ENCODE assay signal across 8 mouse cellular contexts in the genomic region with DNA sequence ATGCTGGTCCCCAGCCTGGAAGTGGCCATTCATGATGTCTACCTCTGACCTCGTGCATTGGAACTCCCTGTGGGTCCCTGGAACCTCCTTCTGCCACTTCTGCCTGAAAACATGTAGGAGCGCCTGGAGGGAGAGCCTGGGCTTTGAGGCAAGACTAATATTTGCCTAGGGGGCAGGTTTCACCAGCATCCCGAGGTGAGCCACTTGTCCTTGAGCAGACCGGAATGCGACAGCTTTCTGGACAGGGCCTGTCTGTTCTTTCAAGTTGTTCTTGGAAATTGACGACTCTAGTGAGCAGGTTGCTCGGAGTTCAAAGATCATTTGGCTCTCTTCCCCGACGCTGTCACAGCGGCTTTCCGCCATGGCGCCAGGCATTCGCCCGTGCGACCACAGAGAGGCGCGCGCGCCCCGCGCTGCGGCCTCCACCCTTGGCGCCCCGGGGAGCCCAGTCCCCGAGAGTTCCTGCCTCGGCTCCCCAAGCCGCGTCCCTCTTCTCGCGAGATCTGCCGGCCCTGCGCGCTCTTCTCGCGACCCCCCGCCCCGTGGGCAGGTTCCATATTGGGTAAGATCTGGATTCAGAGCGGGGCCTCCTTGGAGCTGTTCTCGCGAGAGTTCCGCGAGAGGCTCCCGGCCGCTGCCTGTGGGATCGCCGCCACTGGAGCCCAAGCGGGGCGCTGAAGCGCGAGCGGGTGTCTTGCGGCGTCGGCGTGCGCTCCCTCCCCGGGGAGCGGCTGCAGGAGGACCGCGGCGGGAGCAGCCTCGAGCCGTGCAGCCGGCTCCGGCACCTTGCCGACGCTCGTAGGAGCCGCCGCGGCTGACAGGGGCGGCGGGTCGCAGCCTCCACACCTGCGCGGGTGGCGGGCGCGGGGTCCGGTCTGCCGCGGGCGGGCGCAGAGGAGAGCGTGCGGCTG. TPM values are rescaled to one million over a fixed set of nuclear protein-coding genes. Genes with fewer than 3 reads are reported as not detected.
DNase-seq lines count a peak whose midpoint lies in the region; ATAC-seq and TF ChIP-seq lines count a peak whose summit lies in the region.

A gene (plus strand): TSS at position 554 of the 911 bp plus-strand sequence.

- peak; percentile 96 for ATAC-seq in embryonic facial prominence, embryonic 14.5 days (ENCODE audit: low read depth)
- ATAC-seq in limb, embryonic 14.5 days (ENCODE audit: low FRiP score, low read depth): peak; percentile 93
- peak; percentile 97 for ATAC-seq in midbrain, postnatal 0 days (ENCODE audit: low FRiP score)

- H3K4me1 ChIP-seq in embryonic facial prominence, embryonic 14.5 days (ENCODE audit: control insufficient read depth, insufficient read depth, low read length): peaks cover 19% of the 10 kb centered on the region
- H3K4me1 ChIP-seq in limb, embryonic 14.5 days (ENCODE audit: control insufficient read depth, insufficient read depth, low read length): peaks cover 17% of the 10 kb centered on the region
- H3K4me1 ChIP-seq in midbrain, postnatal 0 days (ENCODE audit: insufficient read depth, low read length): peaks cover 8% of the 10 kb centered on the region; the same call in 1 of the 2 replicates

- H3K4me2 ChIP-seq in embryonic facial prominence, embryonic 14.5 days (ENCODE audit: low read depth, low read length): peak within 1 kb of the TSS; percentile 75
- H3K4me2 ChIP-seq in limb, embryonic 14.5 days (replicated peaks; ENCODE audit: low read depth, low read length, severe bottlenecking): peak within 1 kb of the TSS; percentile 77
- peak within 1 kb of the TSS; percentile 67 for H3K4me2 ChIP-seq in midbrain, postnatal 0 days (ENCODE audit: low read depth, low read length, poor library complexity, severe bottlenecking)

- peak; percentile 99 for DNase-seq in 3T3-L1 (ENCODE audit: low read depth, low spot score)
- DNase-seq in adrenal gland, postnatal 4 days (ENCODE audit: low spot score in 2 of 2): peak; percentile 98 to 99
- DNase-seq in embryonic facial prominence, embryonic 14.5 days (ENCODE audit: low spot score): peak; percentile 99
- peak; percentile 99 for DNase-seq in heart, adult 8-10 months (ENCODE audit: low spot score)
- peak; percentile 100 for DNase-seq in kidney, adult 9 months
- DNase-seq in limb, embryonic 14.5 days (ENCODE audit: low spot score): peak; percentile 98
- DNase-seq in midbrain, postnatal 0 days (ENCODE audit: low spot score): peak; percentile 99
- DNase-seq in spleen, postnatal 14 days (ENCODE audit: low spot score in 2 of 2): peak; percentile 99

- H3K36me3 ChIP-seq in embryonic facial prominence, embryonic 14.5 days (ENCODE audit: control insufficient read depth, insufficient read depth, low read length): no peaks in the 10 kb centered on the region
- H3K36me3 ChIP-seq in limb, embryonic 14.5 days (ENCODE audit: control insufficient read depth, insufficient read depth, low read length): no peaks in the 10 kb centered on the region
- no peaks in the 10 kb centered on the region for H3K36me3 ChIP-seq in midbrain, postnatal 0 days (ENCODE audit: insufficient read depth, low read length)

- peaks cover 10% of the 10 kb centered on the region; the same call in 1 of the 2 replicates for H3K27me3 ChIP-seq in embryonic facial prominence, embryonic 14.5 days (replicated peaks; ENCODE audit: control insufficient read depth, insufficient read depth, low read length)
- 0 out of 2 replicates have a peak, but pooled peaks cover 3% of the 10 kb centered on the region for H3K27me3 ChIP-seq in limb, embryonic 14.5 days (ENCODE audit: control insufficient read depth, insufficient read depth, low read length)
- H3K27me3 ChIP-seq in midbrain, postnatal 0 days (ENCODE audit: insufficient read depth, low read length): no peaks in the 10 kb centered on the region

- peak; percentile 72 for TF ChIP-seq CTCF in midbrain, postnatal 0 days (IDR thresholded peaks at IDR 0.05)

- peak within 1 kb of the TSS; percentile 93 for H3K9ac ChIP-seq in embryonic facial prominence, embryonic 14.5 days (ENCODE audit: low read depth, low read length)
- peak within 1 kb of the TSS; percentile 91 for H3K9ac ChIP-seq in limb, embryonic 14.5 days (ENCODE audit: low read depth, low read length, severe bottlenecking)
- peak within 1 kb of the TSS; percentile 95 for H3K9ac ChIP-seq in midbrain, postnatal 0 days (replicated peaks; ENCODE audit: low read length, poor library complexity, severe bottlenecking)

- H3K4me3 ChIP-seq in embryonic facial prominence, embryonic 14.5 days (ENCODE audit: low read depth, low read length): peak within 1 kb of the TSS; percentile 99
- peak within 1 kb of the TSS; percentile 98 for H3K4me3 ChIP-seq in limb, embryonic 14.5 days (replicated peaks; ENCODE audit: low read length)
- peak within 1 kb of the TSS; percentile 98 for H3K4me3 ChIP-seq in midbrain, postnatal 0 days (ENCODE audit: low read depth, low read length)

- H3K9me3 ChIP-seq in embryonic facial prominence, embryonic 14.5 days (ENCODE audit: control insufficient read depth, low read length): no peaks in the 10 kb centered on the region
- no peaks in the 10 kb centered on the region for H3K9me3 ChIP-seq in limb, embryonic 14.5 days (ENCODE audit: control insufficient read depth, low read length)
- no peaks in the 10 kb centered on the region for H3K9me3 ChIP-seq in midbrain, postnatal 0 days (ENCODE audit: low read length)

- H3K27ac ChIP-seq in embryonic facial prominence, embryonic 14.5 days (replicated peaks; ENCODE audit: low read depth, low read length): peak within 1 kb of the TSS; percentile 94
- peak within 1 kb of the TSS; percentile 91 for H3K27ac ChIP-seq in limb, embryonic 14.5 days (replicated peaks; ENCODE audit: low read depth, low read length)
- peak within 1 kb of the TSS; percentile 96 for H3K27ac ChIP-seq in midbrain, postnatal 0 days (ENCODE audit: low read depth, low read length)

- WGBS in embryonic facial prominence, embryonic 14.5 days: 0% methylated on average over 43 of the region's 86 CpGs
- WGBS in limb, embryonic 14.5 days: 1% methylated on average over 62 of the region's 86 CpGs
- WGBS in midbrain, postnatal 0 days: under 1% methylated on average over 70 of the region's 86 CpGs

- TF ChIP-seq POLR2A in limb, embryonic 14.5 days (IDR thresholded peaks at IDR 0.05; ENCODE audit: borderline replicate concordance, extremely low read depth, insufficient read depth, insufficient read length): peak; percentile 96

RNA-seq across cellular contexts. Expression of the gene that starts here (rescaled TPM):
- 10 to 100 TPM; 74.0 to 78.0 TPM for total RNA-seq in adrenal gland, postnatal 4 days (2021)
- polyA plus RNA-seq in embryonic facial prominence, embryonic 14.5 days (2014; fragmentation: Nextera tagmentation; extraction: Ambion mirVana): 51.8 and 52.8 TPM in 2 replicates
- 10 to 100 TPM; 48.9 to 61.5 (median 52.0) TPM for total RNA-seq in heart, adult 8-10 months (2022)
- polyA plus RNA-seq in limb, embryonic 14.5 days (2012; rRNA removed): 74.1 and 76.6 TPM in 2 replicates
- polyA plus RNA-seq in limb, embryonic 14.5 days (2014; fragmentation: Nextera tagmentation; extraction: Ambion mirVana): 53.8 and 58.0 TPM in 2 replicates
- total RNA-seq in midbrain, postnatal 0 days (2014; rRNA removed): 40.5 and 43.4 TPM in 2 replicates
- 16.3 and 19.0 TPM in 2 replicates for polyA plus RNA-seq in midbrain, postnatal 0 days (2015; fragmentation: Nextera tagmentation; extraction: Ambion mirVana)

Comparison
In these comparisons a context has a peak if more than half of its experiments do, and no peak if none do; other contexts are left out.
1. Peak in every context shown above with its lines: DNase-seq, ATAC-seq, H3K4me3 ChIP-seq and H3K27ac ChIP-seq.